Mouse (Mus musculus) erythroid progenitor cell, adult 5-6 weeks (primary cell): ENCODE measurements around the gene Ssx2ip. TPM values are rescaled to one million over a fixed set of nuclear protein-coding genes. Genes with fewer than 3 reads are reported as not detected.

Experiments
- ATAC-seq: replicated peaks from 2 replicates; pipeline ENCODE4 v1.8.0; 2016; ENCODE audit warnings: moderate number of reproducible peaks, mild to moderate bottlenecking, moderate TSS enrichment, inconsistent platforms; ENCODE audit not compliant: poor library complexity, low FRiP score, severe bottlenecking
- total RNA-seq, 2 experiments: library from RNA; stranded (forward) in 1 of 2; stranded (reverse) in 1 of 2; fragments of 150-400 nt in 1 of 2; fragments of 186-747, 209-891 nt in 1 of 2; gene quantifications; 2 replicates each; pipeline versions ENCODE4 v1.2.3 to v1.2.4; 2015 to 2017; ENCODE audit warnings: low replicate concordance in 2 of 2

The Ssx2ip gene
- total RNA-seq, 2 experiments from 2014 or later: 52.4 to 100 TPM

DNA sequence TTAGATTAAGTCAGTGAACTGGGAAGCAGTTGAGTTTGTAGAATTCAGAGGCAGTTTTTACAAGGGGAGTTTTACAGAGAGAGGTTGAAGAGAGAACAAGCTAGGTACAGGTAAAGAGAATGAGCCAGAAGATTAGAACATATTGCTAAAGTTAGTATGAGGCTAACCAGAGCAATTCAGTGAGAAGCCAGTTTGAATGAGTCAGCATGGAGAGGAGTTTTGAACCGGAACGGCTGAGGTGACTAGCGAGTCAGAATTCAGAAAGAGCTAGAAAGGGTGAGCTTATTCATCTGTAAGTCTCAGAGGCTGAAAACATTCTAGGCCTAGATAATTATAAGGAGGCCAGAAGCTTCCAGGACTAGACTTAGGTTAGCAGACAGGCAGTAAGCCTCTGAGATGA, 70.0 kb downstream of the Ssx2ip start:
- no peak for ATAC-seq

DNA sequence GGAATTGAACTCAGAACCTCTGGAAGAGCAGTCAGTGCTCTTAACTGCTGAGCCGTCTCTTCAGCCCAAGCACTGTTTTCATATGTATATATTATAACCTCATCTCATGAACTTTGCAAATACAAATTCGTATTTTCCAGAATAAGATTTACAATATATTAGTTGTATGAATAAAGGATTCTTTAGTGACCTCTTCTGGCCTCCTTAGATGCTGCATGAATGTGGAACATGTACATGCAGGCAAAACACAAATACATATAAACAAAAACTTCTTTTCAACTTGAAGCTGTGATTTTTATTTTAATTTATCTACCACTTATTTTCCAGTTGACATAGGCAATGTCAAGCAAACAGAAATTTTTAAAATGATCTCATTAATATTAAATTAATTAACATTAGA, 77.6 kb downstream of the Ssx2ip start:
- no peak for ATAC-seq

DNA sequence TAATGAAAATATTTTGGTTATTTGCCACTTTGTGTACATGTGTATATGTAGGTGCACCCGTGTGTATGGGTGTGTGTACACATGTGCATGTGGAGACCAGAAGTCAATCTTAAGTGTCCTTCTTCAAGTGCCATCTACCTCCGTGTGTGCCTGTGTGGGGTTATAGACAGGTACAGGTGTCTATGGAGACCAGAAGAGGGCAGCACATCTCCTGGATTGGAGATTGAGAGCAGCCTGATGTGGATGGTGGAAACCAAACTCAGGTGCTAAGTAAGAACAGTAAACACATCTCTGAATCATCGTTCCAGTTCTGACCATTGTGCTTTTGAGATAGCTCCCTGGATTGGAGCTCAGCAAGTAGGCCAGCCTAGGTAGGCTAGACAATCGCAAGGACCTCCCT, 82.0 kb downstream of the Ssx2ip start:
- no peak for ATAC-seq

Other genes starting within 250 kb of the Ssx2ip start
- gene Lpar3, start 183.7 kb upstream of the Ssx2ip start, total RNA-seq (2015; ENCODE audit: low replicate concordance): not detected in 2 replicates
- not detected in 2 replicates for gene Lpar3, start 183.7 kb upstream of the Ssx2ip start, total RNA-seq (2017; ENCODE audit: low replicate concordance)
- 4.3 and 5.4 TPM in 2 replicates for gene Ctbs, start 45.2 kb downstream of the Ssx2ip start, total RNA-seq (2015; ENCODE audit: low replicate concordance)
- 0.53 and 0.64 TPM in 2 replicates for gene Ctbs, start 45.2 kb downstream of the Ssx2ip start, total RNA-seq (2017; ENCODE audit: low replicate concordance)
- gene Spata1, start 95.1 kb downstream of the Ssx2ip start, total RNA-seq (2015; ENCODE audit: low replicate concordance): 2.9 TPM in 1 of 2 replicates, not detected in the other
- 2.2 and 2.5 TPM in 2 replicates for gene Spata1, start 95.1 kb downstream of the Ssx2ip start, total RNA-seq (2017; ENCODE audit: low replicate concordance)
- 111 and 119 TPM in 2 replicates for gene Gng5, start 95.2 kb downstream of the Ssx2ip start, total RNA-seq (2015; ENCODE audit: low replicate concordance)
- 54.3 and 62.6 TPM in 2 replicates for gene Gng5, start 95.2 kb downstream of the Ssx2ip start, total RNA-seq (2017; ENCODE audit: low replicate concordance)
- gene Rpf1, start 116.8 kb downstream of the Ssx2ip start, total RNA-seq (2015; ENCODE audit: low replicate concordance): 28.1 and 44.0 TPM in 2 replicates
- 23.9 and 25.3 TPM in 2 replicates for gene Rpf1, start 116.8 kb downstream of the Ssx2ip start, total RNA-seq (2017; ENCODE audit: low replicate concordance)
- gene Uox, start 165.8 kb downstream of the Ssx2ip start, total RNA-seq (2015; ENCODE audit: low replicate concordance): not detected in 2 replicates
- gene Uox, start 165.8 kb downstream of the Ssx2ip start, total RNA-seq (2017; ENCODE audit: low replicate concordance): not detected in 2 replicates
- gene Dnase2b, start 211.0 kb downstream of the Ssx2ip start, total RNA-seq (2015; ENCODE audit: low replicate concordance): not detected in 2 replicates
- gene Dnase2b, start 211.0 kb downstream of the Ssx2ip start, total RNA-seq (2017; ENCODE audit: low replicate concordance): not detected in 2 replicates
- gene 4930503B20Rik, start 246.7 kb downstream of the Ssx2ip start, total RNA-seq (2015; ENCODE audit: low replicate concordance): not detected in 2 replicates
- 0.39 TPM in 1 of 2 replicates, not detected in the other for gene 4930503B20Rik, start 246.7 kb downstream of the Ssx2ip start, total RNA-seq (2017; ENCODE audit: low replicate concordance)